ENCODE assay signal across 8 mouse cellular contexts in genomic region chrX:58030835-58031670, GRCm38 (mm10). TPM values are rescaled to one million over a fixed set of nuclear protein-coding genes. Genes with fewer than 3 reads are reported as not detected.
A peak's percentile ranks its signal among the peaks of the same experiment; 100 is the strongest.
DNase-seq lines count a peak whose midpoint lies in the region; ATAC-seq and TF ChIP-seq lines count a peak whose summit lies in the region.

No protein-coding gene starts in this region.

- H3K4me1 ChIP-seq in lung, embryonic 14.5 days (ENCODE audit: insufficient read depth), result no peaks in the 10 kb centered on the region
- peaks cover 2% of the 10 kb centered on the region for H3K4me1 ChIP-seq in lung, adult 2 months (ENCODE audit: control insufficient read depth, insufficient read depth, low read length)
- H3K4me1 ChIP-seq in hindbrain, embryonic 15.5 days (replicated peaks), result no peaks in the 10 kb centered on the region
- no peaks in the 10 kb centered on the region; the same call in 1 of the 2 replicates for H3K4me1 ChIP-seq in neural tube, embryonic 11.5 days (ENCODE audit: control insufficient read depth, insufficient read depth, low read length)

- no peaks in the 10 kb centered on the region for H3K36me3 ChIP-seq in lung, embryonic 14.5 days (ENCODE audit: insufficient read depth)
- no peaks in the 10 kb centered on the region for H3K36me3 ChIP-seq in hindbrain, embryonic 15.5 days
- H3K36me3 ChIP-seq in neural tube, embryonic 11.5 days (ENCODE audit: control insufficient read depth, insufficient read depth, low read length), result no peaks in the 10 kb centered on the region

- peak overlapping the region; percentile 57 for H3K4me2 ChIP-seq in lung, embryonic 14.5 days
- H3K4me2 ChIP-seq in hindbrain, embryonic 15.5 days, result peak overlapping the region; percentile 55
- H3K4me2 ChIP-seq in neural tube, embryonic 11.5 days (ENCODE audit: low read depth), result peak overlapping the region; percentile 59

- ATAC-seq in lung, embryonic 14.5 days (ENCODE audit: insufficient read depth), result peak; percentile 54
- peak; percentile 39 for ATAC-seq in hindbrain, embryonic 15.5 days (ENCODE audit: low FRiP score, low read depth)
- ATAC-seq in neural tube, embryonic 11.5 days (ENCODE audit: insufficient read depth, low FRiP score, low TSS enrichment), result peak; percentile 46

- peaks cover 73% of the 10 kb centered on the region for H3K27me3 ChIP-seq in lung, embryonic 14.5 days (ENCODE audit: insufficient read depth, low read length)
- H3K27me3 ChIP-seq in hindbrain, embryonic 15.5 days, result peaks cover 7% of the 10 kb centered on the region; the same call in 1 of the 2 replicates
- H3K27me3 ChIP-seq in neural tube, embryonic 11.5 days (ENCODE audit: control insufficient read depth, insufficient read depth, low read length), result peaks cover 13% of the 10 kb centered on the region; the same call in 1 of the 2 replicates

- H3K4me3 ChIP-seq in lung, embryonic 14.5 days (ENCODE audit: low read depth, low read length), result peak overlapping the region; percentile 33
- H3K4me3 ChIP-seq in lung, adult 2 months (replicated peaks; ENCODE audit: extremely low read depth, low read depth, low read length), result no peak overlapping the region
- H3K4me3 ChIP-seq in hindbrain, embryonic 15.5 days, result peak overlapping the region; percentile 40
- H3K4me3 ChIP-seq in neural tube, embryonic 11.5 days (ENCODE audit: low read depth, low read length), result peak overlapping the region; percentile 43

- no peak for DNase-seq in lung, embryonic 14.5 days
- no peak for DNase-seq in lung, adult 2 months
- peak; percentile 68 to 70 for DNase-seq in cerebellum, postnatal 25 days
- DNase-seq in neural tube, embryonic 11.5 days (ENCODE audit: low spot score), result peak; percentile 44
- no peak for DNase-seq in urinary bladder, postnatal 36 days (ENCODE audit: low spot score in 2 of 2)
- DNase-seq in thymus, postnatal 25 days, result no peak
- DNase-seq in natural killer cell, adult 2 months (ENCODE audit: low spot score in 2 of 2), result no peak

- no peak overlapping the region for H3K9ac ChIP-seq in lung, embryonic 14.5 days
- H3K9ac ChIP-seq in hindbrain, embryonic 15.5 days, result peak overlapping the region; percentile 37
- peak overlapping the region; percentile 60 for H3K9ac ChIP-seq in neural tube, embryonic 11.5 days (ENCODE audit: low read length)

- WGBS in lung, embryonic 14.5 days, result 16% methylated on average over 56 of the region's 56 CpGs
- WGBS in lung, adult 2 months, result 37% methylated on average over 55 of the region's 56 CpGs
- 15% methylated on average over 55 of the region's 56 CpGs for WGBS in hindbrain, embryonic 15.5 days
- 19% methylated on average over 55 of the region's 56 CpGs for WGBS in neural tube, embryonic 11.5 days

- no peak for TF ChIP-seq POLR2A in lung, adult 2 months (IDR thresholded peaks at IDR 0.05; ENCODE audit: borderline replicate concordance, extremely low read depth, low read depth, low read length)

- no peaks in the 10 kb centered on the region for H3K9me3 ChIP-seq in lung, embryonic 14.5 days (ENCODE audit: low read depth, low read length)
- no peaks in the 10 kb centered on the region for H3K9me3 ChIP-seq in hindbrain, embryonic 15.5 days
- no peaks in the 10 kb centered on the region for H3K9me3 ChIP-seq in neural tube, embryonic 11.5 days (ENCODE audit: control insufficient read depth, low read length)

- H3K27ac ChIP-seq in lung, embryonic 14.5 days (ENCODE audit: low read depth), result no peak overlapping the region
- H3K27ac ChIP-seq in hindbrain, embryonic 15.5 days (replicated peaks), result peak overlapping the region; percentile 75
- peak overlapping the region; percentile 49 for H3K27ac ChIP-seq in neural tube, embryonic 11.5 days (ENCODE audit: low read depth, low read length)

- no peak for TF ChIP-seq CTCF in lung, embryonic 14.5 days (IDR thresholded peaks at IDR 0.05; ENCODE audit: low read depth)
- no peak for TF ChIP-seq CTCF in lung, adult 2 months (IDR thresholded peaks at IDR 0.05; ENCODE audit: insufficient read depth, low read length)

RNA-seq across cellular contexts. Expression of gene Zic3, which starts 8.6 kb away (rescaled TPM):
- not detected in 2 replicates for polyA plus RNA-seq in lung, embryonic 14.5 days (2014; fragmentation: Nextera tagmentation; extraction: Ambion mirVana)
- not detected in 2 replicates for polyA plus RNA-seq in lung, adult 2 months (2012; rRNA removed)
- polyA plus RNA-seq in hindbrain, embryonic 15.5 days (2015; fragmentation: Nextera tagmentation; extraction: Ambion mirVana), result 15.5 and 20.7 TPM in 2 replicates
- 17.6 and 19.3 TPM in 2 replicates for polyA plus RNA-seq in neural tube, embryonic 11.5 days (2014; fragmentation: Nextera tagmentation; extraction: Ambion mirVana)

Comparison
In these comparisons a context has a peak if more than half of its experiments do, and no peak if none do; other contexts are left out.
1. DNase-seq: peak in cerebellum, postnatal 25 days (2 of 2) and neural tube, embryonic 11.5 days (single experiment); none in lung, embryonic 14.5 days (single experiment), lung, adult 2 months (single experiment), urinary bladder, postnatal 36 days (0 of 2), thymus, postnatal 25 days (single experiment) and natural killer cell, adult 2 months (0 of 2).
2. RNA of gene Zic3, which starts 8.6 kb away (polyA plus RNA-seq): 15.5 to 20.7 TPM in hindbrain, embryonic 15.5 days and 17.6 to 19.3 TPM in neural tube, embryonic 11.5 days; not detected in lung, embryonic 14.5 days and not detected in lung, adult 2 months; every median in the first group is over 10 times any median in the second.
3. Peak in every context shown above with its lines, with median percentiles within 50 percentile points of each other: ATAC-seq and H3K4me2 ChIP-seq.